Mouse (Mus musculus) MEL (cell line): ENCODE results near the gene Phf23. TPM values are rescaled to one million over a fixed set of nuclear protein-coding genes. Genes with fewer than 3 reads are reported as not detected.

Experiments used
- DNase-seq: peaks from one replicate; pipeline ENCODE4 v3.0.0; 2011; ENCODE audit warnings: low read depth, low spot score
- H3K27ac ChIP-seq: 2 replicates; pipeline ENCODE4 v1.5.1; 2012; ENCODE audit warnings: low read depth, mild to moderate bottlenecking, control low read depth, low read length, moderate library complexity; ENCODE audit not compliant: control insufficient read depth
- H3K27me3 ChIP-seq, 2 experiments: fragments of 150-350 bp in 1 of 2; sonication (generic) in 1 of 2; 2 replicates each; pipeline ENCODE4 v1.6.1; 2012; ENCODE audit warnings: low read length in 2 of 2, mild to moderate bottlenecking in 2 of 2, improper control_type of control experiment in 1 of 2, moderate library complexity in 1 of 2; ENCODE audit not compliant: insufficient read depth in 2 of 2, control insufficient read depth in 1 of 2
- H3K36me3 ChIP-seq, 2 experiments: 2 replicates each; pipeline ENCODE4 v1.6.1; 2012 to 2014; ENCODE audit warnings: low read length in 2 of 2, improper control_type of control experiment in 1 of 2, inconsistent platforms in 1 of 2, mild to moderate bottlenecking in 1 of 2; ENCODE audit not compliant: insufficient read depth in 2 of 2, control insufficient read depth in 1 of 2
- H3K4me1 ChIP-seq, 2 experiments: fragments of 150-350 bp in 1 of 2; sonication (generic) in 1 of 2; 2 replicates each; pipeline ENCODE4 v1.6.1; 2012; ENCODE audit warnings: low read length in 2 of 2, improper control_type of control experiment in 1 of 2, mild to moderate bottlenecking in 1 of 2; ENCODE audit not compliant: insufficient read depth in 2 of 2, control insufficient read depth in 1 of 2
- H3K4me3 ChIP-seq, 2 experiments: fragments of 150-350 bp in 1 of 2; sonication (generic) in 1 of 2; 2 replicates each; pipeline ENCODE4 v1.5.1; 2012; ENCODE audit warnings: low read depth in 2 of 2, low read length in 2 of 2, mild to moderate bottlenecking in 2 of 2, moderate library complexity in 2 of 2, control low read depth in 1 of 2, improper control_type of control experiment in 1 of 2; ENCODE audit not compliant: control insufficient read depth in 1 of 2, insufficient read depth in 1 of 2
- H3K79me2 ChIP-seq: 2 replicates; pipeline ENCODE4 v1.6.1; 2012; ENCODE audit warnings: mild to moderate bottlenecking, low read length, moderate library complexity; ENCODE audit not compliant: control insufficient read depth, poor library complexity, insufficient read depth
- H3K9ac ChIP-seq: 2 replicates; pipeline ENCODE4 v1.6.1; 2012; ENCODE audit warnings: low read depth, mild to moderate bottlenecking, control low read depth, low read length, moderate library complexity; ENCODE audit not compliant: control insufficient read depth, poor library complexity, severe bottlenecking
- H3K9me3 ChIP-seq: fragments of 150-350 bp; sonication (generic); replicated peaks from 2 replicates; pipeline ENCODE4 v1.6.1; 2012; ENCODE audit warnings: mild to moderate bottlenecking, low read length, improper control_type of control experiment, moderate library complexity; ENCODE audit not compliant: insufficient read depth
- BHLHE40 ChIP-seq: IDR thresholded peaks from 2 replicates; pipeline ENCODE4 v1.6.1; 2012; ENCODE audit warnings: low read depth, mild to moderate bottlenecking, inconsistent platforms, low read length, improper control_type of control experiment, borderline replicate concordance
- CHD2 ChIP-seq: IDR thresholded peaks from 2 replicates; pipeline ENCODE4 v1.6.1; 2011; ENCODE audit warnings: low read length, improper control_type of control experiment
- E2F4 ChIP-seq: IDR thresholded peaks from 2 replicates; pipeline ENCODE4 v1.6.1; 2011; ENCODE audit warnings: low read depth, low read length, improper control_type of control experiment, borderline replicate concordance
- EP300 ChIP-seq, 2 experiments: IDR thresholded peaks; 2 replicates each; pipeline ENCODE4 v1.6.1; 2011; ENCODE audit warnings: improper control_type of control experiment in 2 of 2, low read length in 2 of 2, low read depth in 1 of 2, mild to moderate bottlenecking in 1 of 2
- ETS1 ChIP-seq: IDR thresholded peaks from 2 replicates; pipeline ENCODE4 v1.6.1; 2012; ENCODE audit warnings: low read depth, mild to moderate bottlenecking, inconsistent platforms, low read length, improper control_type of control experiment, moderate library complexity
- GATA1 ChIP-seq: IDR thresholded peaks from 2 replicates; pipeline ENCODE4 v1.6.1; 2011; ENCODE audit warnings: low read depth, low read length, improper control_type of control experiment
- HCFC1 ChIP-seq: IDR thresholded peaks from 2 replicates; pipeline ENCODE4 v1.6.1; 2012; ENCODE audit warnings: low read depth, mild to moderate bottlenecking, inconsistent platforms, low read length, improper control_type of control experiment, moderate library complexity
- KAT2A ChIP-seq: conservative IDR thresholded peaks from 2 replicates; pipeline ENCODE4 v1.6.1; 2012; ENCODE audit warnings: low read depth, low read length, improper control_type of control experiment, inconsistent platforms
- MAX ChIP-seq: IDR thresholded peaks from 2 replicates; pipeline ENCODE4 v1.6.1; 2011; ENCODE audit warnings: low read length, improper control_type of control experiment
- MXI1 ChIP-seq: IDR thresholded peaks from 2 replicates; pipeline ENCODE4 v1.6.1; 2011; ENCODE audit warnings: mild to moderate bottlenecking, low read depth, low read length, improper control_type of control experiment
- NELFE ChIP-seq: IDR thresholded peaks from 2 replicates; pipeline ENCODE4 v1.6.1; 2011; ENCODE audit warnings: low read depth, low read length, improper control_type of control experiment
- RCOR1 ChIP-seq: IDR thresholded peaks from 2 replicates; pipeline ENCODE4 v1.6.1; 2012; ENCODE audit warnings: low read depth, mild to moderate bottlenecking, inconsistent platforms, low read length, improper control_type of control experiment
- SIN3A ChIP-seq: IDR thresholded peaks from 2 replicates; pipeline ENCODE4 v1.6.1; 2012; ENCODE audit warnings: low read length, improper control_type of control experiment, inconsistent platforms
- TAL1 ChIP-seq: IDR thresholded peaks from 2 replicates; pipeline ENCODE4 v1.6.1; 2012; ENCODE audit warnings: mild to moderate bottlenecking, inconsistent platforms, low read length, moderate library complexity, mixed read lengths
- UBTF ChIP-seq: IDR thresholded peaks from 2 replicates; pipeline ENCODE4 v1.6.1; 2012; ENCODE audit warnings: low read depth, mild to moderate bottlenecking, inconsistent platforms, low read length, improper control_type of control experiment, moderate library complexity, borderline replicate concordance; ENCODE audit not compliant: insufficient read depth
- ZKSCAN1 ChIP-seq: IDR thresholded peaks from 2 replicates; pipeline ENCODE4 v1.6.1; 2012; ENCODE audit warnings: low read depth, mild to moderate bottlenecking, inconsistent platforms, low read length, improper control_type of control experiment, moderate library complexity
- ZMIZ1 ChIP-seq: IDR thresholded peaks from 2 replicates; pipeline ENCODE4 v1.6.1; 2012; ENCODE audit warnings: low read depth, mild to moderate bottlenecking, inconsistent platforms, low read length, improper control_type of control experiment, moderate library complexity
- ZNF384 ChIP-seq: IDR thresholded peaks from 2 replicates; pipeline ENCODE4 v1.6.1; 2012; ENCODE audit warnings: low read depth, mild to moderate bottlenecking, inconsistent platforms, low read length, improper control_type of control experiment
- polyA plus RNA-seq, 2 experiments: library from polyadenylated mRNA; stranded (reverse) in 1 of 2; unstranded in 1 of 2; fragments of >175 nt in 1 of 2; fragments of >200 nt in 1 of 2; gene quantifications; 2 replicates each; pipeline versions ENCODE4 v1.2.1 to v1.2.4; 2012; ENCODE audit warnings: low replicate concordance in 2 of 2, low read depth in 1 of 2; ENCODE audit not compliant: insufficient read length in 2 of 2, insufficient read depth in 1 of 2, missing spikeins in 1 of 2
- total RNA-seq: library from RNA; depleted of rRNA; stranded (reverse); fragments of 300-350 nt; gene quantifications from 2 replicates; pipeline ENCODE4 v1.2.3, GENCODE M21; 2012

Phf23 gene
- total and polyA plus RNA-seq, 3 experiments: 108 to 112 TPM; not detected in 1

DNA sequence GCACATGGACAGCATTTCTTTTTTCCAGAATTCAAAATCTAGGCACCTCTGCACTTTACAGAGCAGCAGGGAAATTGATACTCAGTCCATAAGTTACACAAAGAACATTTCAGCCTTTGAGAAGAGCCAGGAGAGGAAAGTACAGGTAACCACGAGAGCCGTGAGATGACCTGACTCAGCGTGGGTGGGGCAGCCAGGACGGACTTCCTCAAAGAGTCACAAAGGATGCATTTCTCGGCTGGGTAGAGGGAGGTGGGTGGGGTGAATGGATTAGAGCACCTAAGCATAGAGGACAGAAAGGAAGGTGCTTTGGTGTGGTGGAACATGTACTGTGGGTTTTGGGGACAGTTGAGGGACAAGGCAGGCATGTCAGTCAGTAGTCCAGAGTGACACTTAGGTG, 33.7 kb upstream of the Phf23 start:
- TF ChIP-seq MXI1 (no peak), KAT2A (no peak), GATA1 (no peak), NELFE (no peak), ETS1 (no peak), UBTF (no peak), TAL1 (no peak), CHD2 (no peak)
- Histone ChIP-seq H3K79me2 (no peaks in the 10 kb centered on the region), H3K27ac (no peak overlapping the region), H3K9me3 (no peaks in the 10 kb centered on the region), H3K27me3 (0 out of 4 replicates have a peak, but pooled peaks cover 0 to 3% of the 10 kb centered on the region in 2 experiments), H3K9ac (no peak overlapping the region), H3K4me1 (peaks cover 0 to 8% of the 10 kb centered on the region in 2 experiments; a peak in 3 of 4 replicates), H3K36me3 (peaks cover 0 to 2% of the 10 kb centered on the region in 2 experiments; a peak in 2 of 4 replicates), H3K4me3 (no peak overlapping the region)
- DNase-seq: peak; percentile 47

DNA sequence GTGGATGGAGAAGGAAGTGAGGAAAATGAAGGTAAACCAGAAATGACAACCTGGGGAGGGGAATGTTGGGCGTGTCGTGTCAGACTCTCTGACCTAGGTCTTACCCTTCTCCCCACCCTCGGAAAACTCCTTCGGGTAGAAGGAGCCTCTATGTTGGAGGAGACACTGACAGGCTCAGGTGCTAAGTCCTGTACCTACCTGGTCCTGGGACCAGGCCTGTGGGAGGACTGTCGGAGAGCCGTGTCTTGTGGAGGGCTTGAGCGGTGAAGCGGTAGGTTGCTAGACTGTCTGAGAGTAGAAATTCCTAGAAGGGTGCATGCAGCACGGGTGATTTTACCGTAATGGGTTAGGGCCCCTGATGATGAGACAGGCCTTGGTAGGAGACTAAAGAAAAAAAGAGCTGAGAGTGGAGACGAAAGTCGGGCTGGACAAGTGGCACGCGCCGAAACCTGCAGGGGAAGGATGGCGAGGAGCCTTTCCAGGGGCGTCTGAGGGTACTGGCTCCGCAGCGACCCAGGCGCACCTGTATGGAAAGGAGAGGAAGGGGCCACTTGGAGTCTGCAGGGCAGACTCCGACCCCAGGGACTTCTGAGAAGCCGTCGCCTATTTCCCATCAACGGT, 30.8 kb upstream of the Phf23 start, which contains the start of gene Cldn7:
TSS of gene Cldn7 (plus strand) at position 130 of the 621 bp plus-strand sequence.
- Histone ChIP-seq H3K9me3 (no peaks in the 10 kb centered on the region), H3K4me3 (no peak within 1 kb of the TSS), H3K36me3 (peaks cover 3 to 4% of the 10 kb centered on the region in 2 experiments), H3K27ac (no peak within 1 kb of the TSS), H3K27me3 (no peaks in the 10 kb centered on the region), H3K4me1 (peaks cover 0 to 10% of the 10 kb centered on the region in 2 experiments; a peak in 3 of 4 replicates), H3K9ac (no peak within 1 kb of the TSS), H3K79me2 (no peaks in the 10 kb centered on the region)
- DNase-seq: no peak
- TF ChIP-seq MAX: no peak
- TF ChIP-seq HCFC1: no peak
- no peak for TF ChIP-seq ZKSCAN1

DNA sequence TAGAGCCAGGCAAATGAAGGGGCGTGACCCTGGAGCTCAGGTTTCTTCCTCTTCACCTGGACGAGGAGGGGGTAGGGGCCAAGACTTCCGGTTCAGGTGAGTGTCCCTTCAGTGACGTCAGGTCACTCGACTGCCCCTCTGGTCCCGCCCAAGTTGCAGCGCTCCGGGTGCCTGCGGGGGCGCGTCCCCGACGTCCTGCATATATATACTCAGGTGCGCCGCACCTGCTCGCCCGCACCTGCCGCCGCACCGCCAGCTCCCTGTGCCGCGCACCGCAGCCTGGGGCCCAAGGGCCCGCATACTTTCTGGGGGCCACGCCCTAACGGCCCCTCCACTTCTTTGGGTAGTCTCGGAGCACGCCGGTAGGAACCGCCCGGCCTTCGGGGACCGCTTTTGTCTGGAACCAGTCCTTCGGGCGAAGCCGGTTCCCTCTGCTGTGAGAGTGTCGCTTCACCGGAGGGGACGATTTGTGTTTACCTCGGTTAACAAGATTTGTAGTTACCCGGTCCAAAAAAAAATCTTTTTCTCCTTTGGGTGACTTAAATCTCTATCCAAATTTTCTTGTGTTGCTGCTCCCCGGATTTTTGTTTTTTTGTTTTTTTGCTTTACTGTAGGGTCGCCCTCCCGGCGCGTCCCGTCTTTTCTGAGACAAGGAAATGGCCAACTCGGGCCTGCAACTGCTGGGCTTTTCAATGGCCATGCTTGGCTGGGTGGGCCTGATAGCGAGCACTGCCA, 30.1 kb upstream of the Phf23 start:
- no peak for DNase-seq
- Histone ChIP-seq H3K36me3 (peaks cover 4 to 6% of the 10 kb centered on the region in 2 experiments), H3K9ac (no peak overlapping the region), H3K4me1 (peaks cover 0 to 10% of the 10 kb centered on the region in 2 experiments; a peak in 3 of 4 replicates)
- TF ChIP-seq E2F4 (no peak), RCOR1 (no peak), CHD2 (no peak), ETS1 (no peak), EP300 (IDR thresholded peaks at IDR 0.05; ENCODE audit: low read depth in 1 of 2, low read length in 2 of 2) (no peak), SIN3A (no peak), BHLHE40 (no peak), ZNF384 (no peak), ZMIZ1 (no peak)
- TF ChIP-seq, all 39 proteins: peak for 0
- Histone ChIP-seq H3K79me2 (no peaks in the 10 kb centered on the region), H3K9me3 (no peaks in the 10 kb centered on the region), H3K27me3 (no peaks in the 10 kb centered on the region), H3K27ac (no peak overlapping the region), H3K4me3 (no peak overlapping the region)
